Mouse (Mus musculus) limb, embryonic 12.5 days (tissue): ENCODE measurements at regions not wholly inside any gene's neighbourhood (a gene's known extent, or its start where the extent isn't known, plus 50 kb on each side); places are given as distances from the start of the nearest gene placed in this dataset.

ENCODE experiments used
- ATAC-seq: fragments of 200-750 bp; cut with Nextera tagmentation; 2 replicates; pipeline ENCODE4 v1.8.0; 2017; ENCODE audit warnings: low read depth, moderate TSS enrichment; ENCODE audit not compliant: insufficient number of reproducible peaks, insufficient read depth, low FRiP score, low TSS enrichment
- H3K27ac ChIP-seq: fragments of 300-500 bp; sonication (generic); 2 replicates; pipeline ENCODE4 v1.5.1; 2016; ENCODE audit warnings: mild to moderate bottlenecking, moderate library complexity
- H3K27me3 ChIP-seq: fragments of 300-500 bp; sonication (generic); 2 replicates; pipeline ENCODE4 v1.6.1; 2016; ENCODE audit warnings: mild to moderate bottlenecking, moderate library complexity
- H3K36me3 ChIP-seq: fragments of 300-500 bp; sonication (generic); 2 replicates; pipeline ENCODE4 v1.6.1; 2016; ENCODE audit warnings: mild to moderate bottlenecking, moderate library complexity
- H3K4me1 ChIP-seq: fragments of 300-500 bp; sonication (generic); replicated peaks from 2 replicates; pipeline ENCODE4 v1.6.1; 2016
- H3K4me2 ChIP-seq: fragments of 300-500 bp; sonication (generic); 2 replicates; pipeline ENCODE4 v1.6.1; 2016; ENCODE audit warnings: mild to moderate bottlenecking, moderate library complexity
- H3K4me3 ChIP-seq: fragments of 300-500 bp; sonication (generic); replicated peaks from 2 replicates; pipeline ENCODE4 v1.5.1; 2016; ENCODE audit warnings: mild to moderate bottlenecking
- H3K9ac ChIP-seq: fragments of 300-500 bp; sonication (generic); replicated peaks from 2 replicates; pipeline ENCODE4 v1.6.1; 2016; ENCODE audit warnings: mild to moderate bottlenecking, moderate library complexity
- H3K9me3 ChIP-seq: fragments of 300-500 bp; sonication (generic); 2 replicates; pipeline ENCODE4 v1.6.1; 2016; ENCODE audit warnings: mild to moderate bottlenecking, moderate library complexity
- WGBS: fragments of 180-500 bp; shearing (Covaris S2); methylation state at CpG from one replicate; pipeline ENCODE4 v1.1.7; 2016; 5-methylcytosine and 5-hydroxymethylcytosine counted together

- Histone ChIP-seq H3K27ac (no peak overlapping the region), H3K4me1 (no peaks in the 10 kb centered on the region), H3K4me2 (no peak overlapping the region), H3K9me3 (no peaks in the 10 kb centered on the region), H3K9ac (no peak overlapping the region), H3K4me3 (no peak overlapping the region), H3K27me3 (no peaks in the 10 kb centered on the region), H3K36me3 (no peaks in the 10 kb centered on the region)
- ATAC-seq, result no peak
- WGBS, result 95% methylated on average over 3 of the region's 3 CpGs
Observed at GRCm38 (mm10) chr15:62349981-62350380, 1427.2 kb upstream of the A1bg start.

DNA sequence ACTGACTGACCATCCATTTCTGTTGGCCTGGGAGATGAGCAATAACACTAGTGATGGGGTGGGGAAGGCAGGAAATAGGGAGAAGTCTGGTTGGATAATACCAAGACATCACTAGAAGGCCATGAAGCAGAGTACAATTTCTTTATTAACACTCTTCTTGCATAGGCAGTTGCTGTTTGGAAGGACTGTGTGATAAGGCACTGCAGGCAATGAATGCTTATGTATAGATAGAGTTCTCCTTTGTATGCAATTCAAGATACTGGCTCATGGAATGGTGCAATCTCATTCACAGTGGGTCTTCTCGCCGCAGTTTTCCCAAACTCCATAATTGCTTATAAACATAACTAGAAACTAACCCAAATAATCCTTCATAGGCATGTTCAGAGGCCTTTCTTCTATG lies 1426.1 kb upstream of the A1bg start:
- Histone ChIP-seq H3K36me3 (no peaks in the 10 kb centered on the region), H3K27me3 (no peaks in the 10 kb centered on the region), H3K4me3 (no peak overlapping the region), H3K4me2 (no peak overlapping the region), H3K27ac (no peak overlapping the region), H3K9me3 (no peaks in the 10 kb centered on the region), H3K9ac (no peak overlapping the region), H3K4me1 (no peaks in the 10 kb centered on the region)
- no peak for ATAC-seq
- WGBS, result 84% methylated on average over 2 of the region's 2 CpGs

- Histone ChIP-seq H3K9ac (no peak overlapping the region), H3K4me2 (no peak overlapping the region), H3K4me3 (no peak overlapping the region), H3K27ac (no peak overlapping the region), H3K27me3 (no peaks in the 10 kb centered on the region), H3K9me3 (no peaks in the 10 kb centered on the region), H3K4me1 (no peaks in the 10 kb centered on the region), H3K36me3 (no peaks in the 10 kb centered on the region)
- no peak for ATAC-seq
- WGBS, result 94% methylated on average over 2 of the region's 2 CpGs
Observed at GRCm38 (mm10) chr15:62347697-62348096, 1424.9 kb upstream of the A1bg start.

DNA sequence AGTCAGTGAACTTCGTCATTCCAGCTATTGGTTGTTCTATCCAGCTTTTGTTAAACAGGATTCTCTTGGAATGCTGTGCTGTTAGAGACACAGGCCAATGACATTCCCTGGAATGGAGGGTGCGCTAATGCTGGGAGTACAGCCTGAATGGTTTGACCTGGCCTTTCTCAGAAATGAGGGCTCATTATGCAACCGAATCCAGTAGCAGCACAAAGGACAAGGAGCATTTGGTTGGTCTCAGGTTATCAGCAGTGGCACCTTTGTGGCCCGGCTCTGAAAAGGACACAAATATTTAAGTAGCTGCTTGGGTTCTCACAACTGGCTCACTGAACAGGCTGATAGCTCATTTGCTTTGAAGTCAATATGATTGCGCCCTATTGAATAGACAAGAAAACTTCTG lies 1423.1 kb upstream of the A1bg start:
- 84% methylated on average over 5 of the region's 5 CpGs for WGBS
- no peaks in the 10 kb centered on the region for H3K27me3 ChIP-seq

DNA sequence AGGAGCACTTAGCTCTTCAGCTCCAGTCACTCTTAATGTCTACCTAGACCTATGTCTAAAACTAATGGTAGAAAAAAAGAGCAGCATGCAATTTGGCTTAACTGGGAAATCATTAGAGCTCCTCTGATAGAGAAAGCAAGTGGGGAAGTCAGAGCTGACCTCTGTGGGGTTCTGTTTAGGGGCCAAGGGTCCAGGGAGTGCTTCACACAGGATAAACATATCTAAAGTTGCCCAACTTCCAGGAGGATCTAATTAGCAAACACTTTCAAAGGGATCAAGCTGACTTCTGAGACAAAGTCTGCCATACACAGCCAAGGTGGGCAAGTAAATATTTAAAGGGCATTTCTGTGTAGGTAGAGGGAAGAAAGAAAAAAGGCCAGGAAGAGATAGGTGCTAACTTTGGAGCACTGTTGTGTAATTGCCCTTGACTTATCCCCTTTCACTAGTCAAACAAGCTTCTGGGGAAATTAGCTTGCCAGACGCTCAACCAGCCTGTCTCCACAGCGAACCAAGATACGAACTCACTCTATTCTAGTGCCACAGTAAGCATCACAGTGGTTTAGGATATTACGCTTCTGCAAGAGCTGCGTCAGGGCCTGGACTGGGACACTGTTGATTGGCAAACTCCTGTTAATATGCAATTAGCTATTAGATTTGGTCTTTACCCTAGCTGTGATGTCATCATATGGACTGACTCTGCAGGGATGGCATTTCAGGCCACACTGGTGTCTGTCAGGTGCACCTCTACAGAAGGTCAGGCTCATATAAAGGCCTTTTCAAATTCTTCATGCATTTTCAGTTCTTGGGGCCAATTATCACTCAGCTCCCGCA lies 1413.9 kb upstream of the A1bg start:
- ATAC-seq, result no peak
- no peak overlapping the region for H3K9ac ChIP-seq
- 75% methylated on average over 6 of the region's 6 CpGs for WGBS

More for the DNA sequence above, 1423.1 kb upstream of the A1bg start:
- H3K9me3 ChIP-seq, result no peaks in the 10 kb centered on the region
- ATAC-seq, result no peak
- no peak overlapping the region for H3K4me2 ChIP-seq
- H3K4me3 ChIP-seq, result no peak overlapping the region
- H3K9ac ChIP-seq, result no peak overlapping the region
- no peaks in the 10 kb centered on the region for H3K4me1 ChIP-seq
- H3K36me3 ChIP-seq, result no peaks in the 10 kb centered on the region
- H3K27ac ChIP-seq, result no peak overlapping the region

DNA sequence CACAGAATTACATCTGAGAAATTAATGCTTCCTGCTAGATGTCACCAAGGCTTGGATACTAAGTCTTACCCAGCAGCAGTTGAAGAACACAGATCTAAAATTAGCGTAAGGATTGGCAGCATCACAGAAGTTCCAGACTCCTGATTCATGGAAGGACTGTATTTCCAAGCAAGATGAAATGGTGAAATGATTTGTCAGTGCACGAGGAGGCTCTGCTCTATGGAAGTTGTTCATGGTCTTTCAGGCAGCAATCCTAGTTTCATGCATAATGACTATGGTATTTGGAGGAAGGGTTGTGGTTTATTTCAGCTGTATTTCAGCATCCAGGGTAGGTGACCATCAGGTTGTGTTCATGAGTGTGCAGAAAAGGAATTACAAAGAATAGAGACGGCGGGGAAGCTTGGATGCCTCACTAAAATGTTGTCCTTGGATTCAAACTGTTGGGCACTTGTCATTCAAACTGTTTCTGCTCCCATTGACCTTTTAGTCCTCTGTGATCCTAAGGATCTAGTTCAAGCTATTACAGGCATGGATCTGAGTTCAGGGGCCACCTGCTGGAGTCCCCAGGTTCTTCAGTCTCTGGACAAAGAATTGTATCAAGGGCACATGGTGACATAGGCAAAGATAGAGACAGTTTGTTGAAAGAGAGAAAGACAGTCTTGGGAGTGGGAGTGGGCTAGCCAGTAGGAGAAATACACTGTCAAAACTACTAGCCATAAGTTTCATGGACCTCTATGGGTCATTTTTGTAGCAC lies 1411.6 kb upstream of the A1bg start:
- no peak for ATAC-seq
- Histone ChIP-seq H3K27me3 (no peaks in the 10 kb centered on the region), H3K4me1 (no peaks in the 10 kb centered on the region), H3K9me3 (no peaks in the 10 kb centered on the region), H3K9ac (no peak overlapping the region), H3K36me3 (no peaks in the 10 kb centered on the region), H3K27ac (no peak overlapping the region), H3K4me3 (no peak overlapping the region), H3K4me2 (no peak overlapping the region)
- 95% methylated on average over 4 of the region's 4 CpGs for WGBS

More for the DNA sequence above, 1413.9 kb upstream of the A1bg start:
- Histone ChIP-seq H3K36me3 (no peaks in the 10 kb centered on the region), H3K9me3 (no peaks in the 10 kb centered on the region), H3K4me2 (no peak overlapping the region), H3K27ac (no peak overlapping the region), H3K4me1 (no peaks in the 10 kb centered on the region), H3K4me3 (no peak overlapping the region), H3K27me3 (no peaks in the 10 kb centered on the region)

- Histone ChIP-seq H3K4me2 (no peak overlapping the region), H3K9me3 (no peaks in the 10 kb centered on the region), H3K4me3 (no peak overlapping the region), H3K9ac (no peak overlapping the region), H3K36me3 (no peaks in the 10 kb centered on the region), H3K4me1 (peaks cover 10% of the 10 kb centered on the region), H3K27me3 (no peaks in the 10 kb centered on the region), H3K27ac (no peak overlapping the region)
- ATAC-seq, result no peak
- WGBS, result 85% methylated on average over 5 of the region's 5 CpGs
Observed at GRCm38 (mm10) chr15:62332129-62332528, 1409.3 kb upstream of the A1bg start.

GRCm38 (mm10) chr15:62331138-62331800 lies 1408.5 kb upstream of the A1bg start:
- no peak overlapping the region for H3K9ac ChIP-seq
- H3K4me2 ChIP-seq, result no peak overlapping the region
- no peaks in the 10 kb centered on the region for H3K9me3 ChIP-seq
- ATAC-seq, result no peak
- H3K27ac ChIP-seq, result no peak overlapping the region
- H3K27me3 ChIP-seq, result no peaks in the 10 kb centered on the region
- no peak overlapping the region for H3K4me3 ChIP-seq
- H3K4me1 ChIP-seq, result peaks cover 10% of the 10 kb centered on the region
- no peaks in the 10 kb centered on the region for H3K36me3 ChIP-seq
- 88% methylated on average over 3 of the region's 3 CpGs for WGBS

- Histone ChIP-seq H3K4me1 (peaks cover 10% of the 10 kb centered on the region), H3K9me3 (no peaks in the 10 kb centered on the region), H3K9ac (no peak overlapping the region), H3K4me2 (no peak overlapping the region), H3K4me3 (no peak overlapping the region), H3K27me3 (no peaks in the 10 kb centered on the region), H3K27ac (no peak overlapping the region), H3K36me3 (no peaks in the 10 kb centered on the region)
- ATAC-seq, result no peak
- WGBS, result 11% methylated on average over 3 of the region's 3 CpGs
Observed at GRCm38 (mm10) chr15:62328920-62329319, 1406.1 kb upstream of the A1bg start.

DNA sequence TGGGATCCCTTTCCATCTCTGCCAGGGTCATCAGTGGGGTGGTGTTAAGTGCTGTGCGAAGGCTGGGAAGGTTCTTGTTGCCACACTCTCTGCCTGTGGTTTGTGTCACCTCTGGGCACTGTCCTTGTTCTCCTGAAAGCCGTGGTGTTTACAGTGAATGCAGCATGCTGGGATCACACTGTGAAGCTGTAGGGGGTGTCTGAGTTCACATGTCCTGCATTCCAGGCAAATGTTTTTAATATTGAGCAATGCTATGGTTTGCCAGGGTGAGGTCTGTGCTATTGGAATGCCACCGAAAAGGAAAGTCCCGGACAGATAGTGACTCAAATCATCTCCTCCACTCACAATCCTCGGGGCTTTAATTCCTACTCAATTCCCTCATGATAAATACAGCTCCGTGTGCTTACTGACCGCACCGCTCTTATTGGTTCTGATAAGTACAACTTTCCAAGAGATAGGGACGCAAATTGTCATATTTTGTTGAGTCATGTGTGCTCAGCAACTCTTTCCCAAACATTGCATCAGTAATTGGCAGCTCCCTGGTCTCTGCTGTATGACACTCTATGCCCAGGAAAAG lies 1405.6 kb upstream of the A1bg start:
- H3K27ac ChIP-seq, result no peak overlapping the region
- H3K27me3 ChIP-seq, result no peaks in the 10 kb centered on the region
- peaks cover 10% of the 10 kb centered on the region for H3K4me1 ChIP-seq
- H3K9ac ChIP-seq, result no peak overlapping the region
- no peak overlapping the region for H3K4me2 ChIP-seq
- no peaks in the 10 kb centered on the region for H3K9me3 ChIP-seq
- H3K4me3 ChIP-seq, result no peak overlapping the region
- 55% methylated on average over 9 of the region's 9 CpGs for WGBS
- no peaks in the 10 kb centered on the region for H3K36me3 ChIP-seq
- ATAC-seq, result no peak

- no peak overlapping the region for H3K9ac ChIP-seq
- peaks cover 10% of the 10 kb centered on the region for H3K4me1 ChIP-seq
- no peak overlapping the region for H3K4me2 ChIP-seq
- no peaks in the 10 kb centered on the region for H3K9me3 ChIP-seq
- 34% methylated on average over 2 of the region's 2 CpGs for WGBS
- H3K4me3 ChIP-seq, result no peak overlapping the region
- no peak for ATAC-seq
- H3K36me3 ChIP-seq, result no peaks in the 10 kb centered on the region
- no peaks in the 10 kb centered on the region for H3K27me3 ChIP-seq
- H3K27ac ChIP-seq, result no peak overlapping the region
Observed at GRCm38 (mm10) chr15:62327481-62327880, 1404.7 kb upstream of the A1bg start.
